Mouse (Mus musculus) forebrain, embryonic 12.5 days (tissue): ENCODE results near the gene Sp100. TPM values are rescaled to one million over a fixed set of nuclear protein-coding genes. Genes with fewer than 3 reads are reported as not detected.
A peak's percentile ranks its signal among the peaks of the same experiment; 100 is the strongest.
"Not testable (repeated sequence)": the region's sequence is repeated elsewhere in the genome, so short reads cannot be mapped to it uniquely, and the experiment has no call there.

Experiments
- ATAC-seq: fragments of 200-750 bp; cut with Nextera tagmentation; 2 replicates; pipeline ENCODE4 v1.8.0; 2017; ENCODE audit warnings: moderate TSS enrichment; ENCODE audit not compliant: low FRiP score
- H3K27ac ChIP-seq: fragments of 300-500 bp; sonication (generic); 2 replicates; pipeline ENCODE4 v1.5.1; 2016; ENCODE audit warnings: mild to moderate bottlenecking
- H3K27me3 ChIP-seq: fragments of 300-500 bp; sonication (generic); 2 replicates; pipeline ENCODE4 v1.6.1; 2016; ENCODE audit warnings: mild to moderate bottlenecking
- H3K36me3 ChIP-seq: fragments of 300-500 bp; sonication (generic); replicated peaks from 2 replicates; pipeline ENCODE4 v1.6.1; 2016; ENCODE audit warnings: mild to moderate bottlenecking
- H3K4me1 ChIP-seq: fragments of 300-500 bp; sonication (generic); 2 replicates; pipeline ENCODE4 v1.6.1; 2016
- H3K4me2 ChIP-seq: fragments of 300-500 bp; sonication (generic); 2 replicates; pipeline ENCODE4 v1.6.1; 2016; ENCODE audit warnings: mild to moderate bottlenecking, moderate library complexity
- H3K4me3 ChIP-seq: fragments of 300-500 bp; sonication (generic); replicated peaks from 2 replicates; pipeline ENCODE4 v1.5.1; 2016; ENCODE audit warnings: mild to moderate bottlenecking
- H3K9ac ChIP-seq: fragments of 300-500 bp; sonication (generic); 2 replicates; pipeline ENCODE4 v1.6.1; 2016; ENCODE audit warnings: mild to moderate bottlenecking
- H3K9me3 ChIP-seq: fragments of 300-500 bp; sonication (generic); 2 replicates; pipeline ENCODE4 v1.6.1; 2016
- WGBS: fragments of 180-500 bp; shearing (Covaris S2); methylation state at CpG from one replicate; pipeline ENCODE4 v1.1.7; 2016; 5-methylcytosine and 5-hydroxymethylcytosine counted together
- polyA plus RNA-seq: library from polyadenylated mRNA; unstranded; fragments of >200 nt; fragmentation: Nextera tagmentation; extraction: Ambion mirVana; gene quantifications from 2 replicates; pipeline ENCODE4 v1.2.1, GENCODE M21; 2016

Gene Sp100
- polyA plus RNA-seq, 1 experiment from 2014 or later: 0.97 TPM

DNA sequence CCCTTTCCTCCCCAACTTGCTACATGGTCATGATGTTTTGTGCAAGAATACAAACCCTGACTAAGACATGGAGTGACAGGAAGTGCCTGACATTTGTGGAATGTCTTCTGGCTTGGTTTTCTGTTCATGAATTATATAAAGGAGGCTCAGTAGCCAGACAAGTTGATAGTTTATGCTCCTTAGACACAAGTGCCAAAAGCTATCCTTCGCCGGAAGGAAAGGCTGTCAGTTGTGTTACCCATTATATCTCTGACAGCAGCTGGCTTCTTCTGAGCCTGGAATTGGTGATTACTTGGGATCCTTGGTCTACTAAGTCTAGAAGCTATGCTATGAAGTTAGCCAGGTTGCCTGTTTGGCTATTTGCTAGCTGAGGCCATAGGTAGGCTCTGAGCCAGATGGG, 7.4 kb downstream of the Sp100 start:
- not testable (repeated sequence) for H3K36me3 ChIP-seq, H3K27me3 ChIP-seq, H3K9me3 ChIP-seq, H3K4me2 ChIP-seq, H3K4me3 ChIP-seq, ATAC-seq, H3K9ac ChIP-seq, H3K4me1 ChIP-seq, H3K27ac ChIP-seq
- WGBS: 96% methylated on average over 2 of the region's 2 CpGs

DNA sequence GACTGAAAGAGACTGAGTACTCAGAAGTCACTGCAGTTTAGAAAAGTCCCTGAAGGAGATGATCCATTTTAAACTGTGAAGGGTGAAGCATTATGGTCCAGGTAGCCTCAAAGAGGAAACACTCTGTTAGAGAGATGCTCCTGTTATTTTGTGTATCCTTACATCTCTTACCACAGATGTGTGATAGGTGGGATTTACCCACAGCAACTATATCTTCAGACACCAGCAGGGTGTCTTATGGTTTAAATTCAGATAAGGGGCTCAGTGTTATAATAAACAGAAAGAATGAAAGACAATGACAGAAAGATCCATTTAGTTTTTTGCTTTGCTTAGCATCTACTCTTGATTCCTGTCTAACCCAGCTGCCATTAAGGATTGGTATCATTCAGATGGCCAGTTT, 14.5 kb downstream of the Sp100 start:
- no peak for ATAC-seq

DNA sequence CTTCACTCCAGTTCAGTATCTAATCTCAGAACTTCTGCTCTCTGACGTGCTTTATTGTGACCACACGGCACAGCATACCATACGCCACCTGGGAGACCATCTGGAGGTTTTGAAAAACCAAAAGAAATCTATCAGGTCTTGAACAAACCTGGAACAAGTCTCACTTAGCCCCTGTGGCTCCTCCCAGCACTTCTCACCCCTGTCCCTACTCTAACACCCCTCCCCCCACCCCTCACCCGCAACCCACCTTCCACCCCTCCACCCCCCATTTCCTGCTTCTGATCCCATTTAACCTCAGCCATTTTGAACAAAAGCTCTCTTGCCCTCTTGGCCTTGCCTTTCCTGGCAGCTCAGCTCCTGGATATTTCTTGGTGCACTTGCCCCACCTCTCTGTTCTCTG, 30.4 kb downstream of the Sp100 start:
- no peak overlapping the region for H3K4me2 ChIP-seq
- H3K4me1 ChIP-seq: no peaks in the 10 kb centered on the region
- no peak overlapping the region for H3K27ac ChIP-seq
- no peaks in the 10 kb centered on the region for H3K27me3 ChIP-seq
- H3K4me3 ChIP-seq: no peak overlapping the region
- H3K36me3 ChIP-seq: no peaks in the 10 kb centered on the region
- WGBS: 62% methylated on average over 4 of the region's 4 CpGs
- no peak for ATAC-seq
- no peaks in the 10 kb centered on the region for H3K9me3 ChIP-seq
- no peak overlapping the region for H3K9ac ChIP-seq

More for the DNA sequence above, 14.5 kb downstream of the Sp100 start:
- Histone ChIP-seq H3K9me3 (no peaks in the 10 kb centered on the region), H3K4me3 (no peak overlapping the region), H3K4me2 (no peak overlapping the region), H3K27ac (no peak overlapping the region), H3K4me1 (no peaks in the 10 kb centered on the region), H3K36me3 (no peaks in the 10 kb centered on the region), H3K27me3 (no peaks in the 10 kb centered on the region), H3K9ac (no peak overlapping the region)

DNA sequence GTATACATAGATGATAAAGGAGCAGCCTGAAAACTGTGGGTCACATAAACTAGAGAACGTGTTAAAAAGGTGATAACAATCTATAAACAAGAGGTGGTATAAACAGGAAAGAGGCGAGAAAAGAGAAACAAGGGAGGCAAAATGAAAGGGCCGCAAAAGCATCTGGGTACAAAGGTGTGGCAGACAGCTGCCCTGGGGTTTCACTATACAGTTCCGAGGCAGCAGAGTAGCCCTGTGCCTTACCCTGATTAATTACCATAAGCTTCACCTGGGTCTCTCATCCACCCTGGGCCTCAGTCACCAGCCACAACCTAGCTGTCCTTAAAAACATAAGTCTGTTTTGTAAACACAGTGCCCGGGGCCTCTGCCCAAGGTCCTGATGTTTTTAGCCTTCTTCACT, 36.9 kb downstream of the Sp100 start:
- Histone ChIP-seq H3K27ac (no peak overlapping the region), H3K9me3 (no peaks in the 10 kb centered on the region), H3K9ac (no peak overlapping the region), H3K36me3 (no peaks in the 10 kb centered on the region), H3K4me2 (no peak overlapping the region), H3K4me3 (no peak overlapping the region), H3K27me3 (no peaks in the 10 kb centered on the region), H3K4me1 (no peaks in the 10 kb centered on the region)
- no peak for ATAC-seq
- 66% methylated on average over 5 of the region's 5 CpGs for WGBS

DNA sequence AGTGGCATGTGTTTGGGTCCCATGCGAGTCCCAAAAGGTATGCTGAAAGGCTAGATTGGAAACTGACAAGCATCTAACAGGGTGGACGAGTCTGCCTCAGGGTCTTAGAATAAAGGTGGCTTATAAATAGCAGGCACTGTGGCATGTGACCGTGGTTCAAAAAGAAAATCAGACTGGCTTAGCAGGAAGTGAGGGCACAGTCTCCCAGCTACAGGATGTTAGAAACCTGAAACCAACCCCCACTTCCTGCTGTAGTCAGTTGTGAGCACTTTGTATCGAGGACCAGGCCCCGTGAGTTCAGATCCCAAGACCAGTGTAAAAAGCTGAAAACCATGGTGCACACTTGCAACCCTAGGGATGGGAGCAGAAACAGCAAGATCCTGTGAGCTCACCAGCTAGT, 37.6 kb downstream of the Sp100 start:
- WGBS: 72% methylated on average over 5 of the region's 5 CpGs
- H3K4me2 ChIP-seq: no peak overlapping the region
- ATAC-seq: no peak
- no peak overlapping the region for H3K9ac ChIP-seq
- H3K27ac ChIP-seq: no peak overlapping the region
- H3K4me1 ChIP-seq: no peaks in the 10 kb centered on the region
- no peaks in the 10 kb centered on the region for H3K27me3 ChIP-seq
- no peak overlapping the region for H3K4me3 ChIP-seq
- H3K9me3 ChIP-seq: no peaks in the 10 kb centered on the region
- no peaks in the 10 kb centered on the region for H3K36me3 ChIP-seq

DNA sequence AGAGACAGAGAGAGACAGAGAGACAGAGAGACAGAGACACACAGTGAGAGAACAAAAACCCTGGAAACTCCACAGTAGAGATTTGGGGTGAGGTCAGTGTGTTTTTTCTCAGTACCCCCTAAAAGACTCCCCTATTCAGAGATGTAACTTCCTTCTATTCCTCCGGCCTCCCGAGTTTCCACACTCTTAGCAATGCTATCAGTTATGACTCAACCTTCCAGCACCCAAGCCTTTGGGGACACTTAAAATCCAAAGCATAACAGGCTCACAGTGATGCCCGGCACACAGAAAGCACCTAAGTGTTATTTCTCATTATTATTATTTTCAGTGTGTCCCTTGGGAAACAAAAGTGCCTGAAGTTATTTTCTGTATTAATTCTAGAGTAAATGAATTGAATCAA, 40.8 kb downstream of the Sp100 start:
- WGBS: 86% methylated on average over 3 of the region's 3 CpGs
- Histone ChIP-seq H3K27ac (no peak overlapping the region), H3K9me3 (no peaks in the 10 kb centered on the region), H3K4me2 (no peak overlapping the region), H3K4me1 (no peaks in the 10 kb centered on the region), H3K9ac (no peak overlapping the region), H3K27me3 (no peaks in the 10 kb centered on the region), H3K4me3 (no peak overlapping the region), H3K36me3 (no peaks in the 10 kb centered on the region)
- no peak for ATAC-seq

DNA sequence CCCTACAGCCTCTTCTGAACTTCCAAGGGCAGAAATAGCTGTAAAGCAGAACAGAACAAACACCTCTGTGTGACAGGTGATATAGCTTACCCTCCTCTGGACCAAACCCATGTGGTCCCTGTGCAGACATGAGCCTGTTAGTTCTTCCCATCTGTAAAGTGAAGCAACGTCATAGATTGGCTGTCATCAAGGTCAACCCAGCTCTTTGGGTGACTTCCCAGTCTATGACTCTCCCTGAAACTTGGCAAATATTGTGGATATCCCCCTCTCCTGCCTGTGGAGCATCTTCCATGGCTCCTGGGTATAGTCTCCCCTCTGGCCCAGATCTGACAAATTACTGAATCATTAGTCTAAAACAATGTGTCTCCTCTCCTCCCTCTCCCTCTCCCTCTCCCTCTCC, 42.5 kb downstream of the Sp100 start:
- Histone ChIP-seq H3K36me3 (no peaks in the 10 kb centered on the region), H3K27me3 (no peaks in the 10 kb centered on the region), H3K4me2 (no peak overlapping the region), H3K27ac (no peak overlapping the region), H3K4me3 (no peak overlapping the region), H3K9me3 (no peaks in the 10 kb centered on the region), H3K4me1 (no peaks in the 10 kb centered on the region), H3K9ac (no peak overlapping the region)
- WGBS: 72% methylated on average over 1 of the region's 1 CpGs
- no peak for ATAC-seq

DNA sequence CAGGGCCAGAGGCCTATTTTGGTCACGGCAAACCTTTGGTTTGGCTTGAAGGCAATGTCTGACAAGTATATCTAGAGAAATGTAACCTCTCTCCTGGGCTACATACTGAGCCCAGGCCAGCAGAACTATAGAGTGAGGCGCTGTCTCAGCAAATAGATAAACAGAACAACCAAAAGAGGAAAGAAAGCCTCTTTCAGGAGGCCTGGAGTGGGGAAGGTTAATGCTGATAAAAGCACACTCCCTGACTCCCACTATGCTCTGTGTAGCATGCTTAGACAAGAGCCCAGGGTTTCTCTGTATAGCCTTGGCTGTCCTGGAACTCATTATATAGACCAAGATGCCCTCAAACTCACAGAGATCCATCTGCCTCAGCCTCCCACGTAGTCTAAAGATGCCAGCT, 43.5 kb downstream of the Sp100 start:
- no peak for ATAC-seq
- WGBS: 80% methylated on average over 3 of the region's 3 CpGs
- no peak overlapping the region for H3K9ac ChIP-seq

DNA sequence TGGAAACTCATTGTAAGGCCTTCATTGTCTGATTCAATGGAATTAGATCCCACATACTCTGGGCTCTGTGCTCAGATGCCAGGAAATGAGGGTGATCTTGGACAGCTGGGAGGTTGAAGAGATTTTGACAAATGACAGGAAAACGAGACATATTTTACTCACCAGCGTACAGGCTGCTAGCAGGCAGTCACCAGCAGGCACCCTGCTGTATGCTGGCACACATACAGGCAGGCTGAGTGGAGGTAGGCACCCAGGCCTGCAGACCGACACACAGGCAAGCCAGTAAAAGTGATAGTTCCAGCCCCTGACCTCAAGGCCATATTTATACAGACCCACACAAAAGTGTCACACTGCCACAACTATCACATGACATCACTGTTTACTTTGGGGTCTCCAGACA, 45.9 kb downstream of the Sp100 start:
- H3K4me2 ChIP-seq: no peak overlapping the region

More for the DNA sequence above, 43.5 kb downstream of the Sp100 start:
- H3K4me3 ChIP-seq: no peak overlapping the region
- H3K27ac ChIP-seq: no peak overlapping the region
- no peak overlapping the region for H3K4me2 ChIP-seq
- H3K4me1 ChIP-seq: no peaks in the 10 kb centered on the region
- H3K27me3 ChIP-seq: no peaks in the 10 kb centered on the region
- H3K36me3 ChIP-seq: no peaks in the 10 kb centered on the region
- H3K9me3 ChIP-seq: no peaks in the 10 kb centered on the region

DNA sequence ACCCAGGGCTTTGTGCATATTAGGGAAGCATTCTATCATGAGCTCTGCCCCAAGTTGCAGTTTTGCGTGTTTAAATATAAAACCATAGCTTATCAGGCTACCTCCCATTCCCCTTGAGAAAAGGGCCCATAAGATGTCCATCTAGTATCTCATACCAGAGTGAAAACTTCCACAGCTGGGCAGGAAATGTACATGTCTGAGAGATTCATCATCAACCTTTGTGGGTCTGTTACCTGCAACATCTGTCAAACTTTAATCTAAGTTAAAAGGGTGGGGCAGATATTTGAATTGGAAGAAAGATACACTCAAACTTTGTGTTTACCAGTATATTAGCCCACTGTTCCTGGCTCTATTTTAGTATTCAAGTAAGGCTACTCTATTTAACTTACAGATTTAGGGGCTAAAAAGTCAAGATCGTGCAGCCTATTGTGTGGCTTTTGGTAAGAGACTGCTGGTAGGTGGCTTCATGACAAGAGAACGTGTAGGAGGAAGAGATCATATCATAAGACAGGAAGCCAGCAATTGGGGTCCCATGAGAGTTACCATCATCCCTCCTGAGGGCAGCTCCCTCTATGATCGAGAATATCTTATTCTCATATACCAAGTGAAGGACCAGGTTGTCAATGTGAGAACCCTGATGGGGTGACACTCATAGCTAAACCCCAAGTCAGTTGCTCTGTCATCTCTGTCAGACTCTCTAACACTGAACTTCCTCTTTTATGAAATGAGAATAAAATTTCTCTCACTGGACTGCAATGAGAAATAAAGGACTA, 48.1 kb downstream of the Sp100 start:
- ATAC-seq: no peak
- no peaks in the 10 kb centered on the region for H3K36me3 ChIP-seq
- H3K27me3 ChIP-seq: no peaks in the 10 kb centered on the region
- WGBS: 86% methylated on average over 4 of the region's 4 CpGs
- H3K9ac ChIP-seq: no peak overlapping the region
- no peaks in the 10 kb centered on the region for H3K9me3 ChIP-seq
- H3K27ac ChIP-seq: no peak overlapping the region
- no peak overlapping the region for H3K4me2 ChIP-seq
- no peaks in the 10 kb centered on the region for H3K4me1 ChIP-seq
- H3K4me3 ChIP-seq: no peak overlapping the region

More for the DNA sequence above, 45.9 kb downstream of the Sp100 start:
- no peaks in the 10 kb centered on the region for H3K4me1 ChIP-seq
- H3K36me3 ChIP-seq: no peaks in the 10 kb centered on the region
- 85% methylated on average over 3 of the region's 3 CpGs for WGBS
- no peak overlapping the region for H3K4me3 ChIP-seq
- ATAC-seq: no peak
- H3K27ac ChIP-seq: no peak overlapping the region
- H3K27me3 ChIP-seq: no peaks in the 10 kb centered on the region
- no peaks in the 10 kb centered on the region for H3K9me3 ChIP-seq
- no peak overlapping the region for H3K9ac ChIP-seq

DNA sequence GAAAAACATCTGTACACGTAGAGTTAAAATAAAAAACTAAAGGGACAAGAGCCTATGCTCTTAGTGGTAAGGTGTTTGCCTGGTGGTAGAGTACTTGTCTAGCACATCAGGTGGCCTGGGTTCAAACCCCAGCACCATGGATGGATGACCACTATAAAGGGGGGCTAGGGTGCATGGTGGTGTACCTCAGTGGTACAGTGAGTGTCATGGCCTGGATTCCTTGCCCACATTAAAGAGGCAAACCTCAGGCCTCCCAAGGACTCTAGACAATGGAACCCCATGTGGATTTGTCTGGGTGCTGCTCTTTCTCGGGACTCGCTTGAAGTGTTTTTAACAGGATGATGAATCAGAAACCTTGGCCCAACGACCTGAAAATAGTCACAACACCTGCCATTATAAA, 52.7 kb downstream of the Sp100 start:
- no peak for ATAC-seq
- Histone ChIP-seq H3K4me3 (no peak overlapping the region), H3K27me3 (no peaks in the 10 kb centered on the region), H3K27ac (no peak overlapping the region), H3K9me3 (no peaks in the 10 kb centered on the region), H3K36me3 (no peaks in the 10 kb centered on the region), H3K9ac (no peak overlapping the region), H3K4me1 (no peaks in the 10 kb centered on the region), H3K4me2 (no peak overlapping the region)
- 69% methylated on average over 4 of the region's 4 CpGs for WGBS

DNA sequence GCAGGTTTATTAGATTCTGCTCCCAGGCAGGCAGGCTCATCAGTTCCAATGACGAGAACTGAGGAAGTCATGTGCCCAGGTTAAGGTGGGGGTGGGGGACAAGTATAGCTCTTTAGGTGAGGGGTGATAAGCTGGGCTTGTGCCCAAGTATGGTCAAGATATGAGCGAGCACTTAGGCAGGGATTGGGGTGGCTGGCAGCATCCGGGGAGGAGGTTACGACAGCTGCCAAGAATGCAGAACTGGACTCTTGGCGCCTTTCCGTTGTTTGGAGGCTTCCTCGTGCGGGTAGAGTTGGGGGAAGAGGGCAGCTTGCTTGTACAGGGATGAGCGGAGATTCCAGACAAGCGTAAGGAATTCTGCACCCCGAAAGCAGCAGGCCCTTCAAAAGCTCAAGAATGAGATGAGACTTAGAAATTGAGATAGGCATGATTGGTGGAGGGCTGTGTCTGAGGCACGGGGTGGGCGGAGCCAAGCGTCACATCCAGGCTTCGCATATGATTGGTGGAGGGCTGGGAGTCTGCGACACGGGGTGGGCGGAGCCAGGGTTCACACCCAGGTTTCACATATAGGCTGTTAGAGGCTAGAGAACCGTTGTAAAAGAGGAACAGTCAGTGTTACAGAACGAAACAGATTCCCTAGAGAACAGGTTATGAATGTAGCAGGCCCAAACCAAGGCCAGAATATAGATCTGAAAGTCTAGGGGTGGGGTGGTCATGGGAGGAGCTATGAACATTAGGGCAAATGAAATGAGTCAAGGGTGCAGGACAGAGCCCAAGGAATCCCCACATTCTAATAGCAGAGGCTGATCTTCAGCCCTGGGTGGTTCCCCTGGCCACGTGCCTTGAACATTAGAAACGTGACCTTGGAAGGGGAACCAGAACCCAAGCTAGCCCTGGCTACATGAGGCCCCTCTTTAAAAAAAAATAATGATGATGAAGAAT, 53.7 kb downstream of the Sp100 start:
- H3K4me2 ChIP-seq: peak overlapping the region; percentile 52
- H3K9ac ChIP-seq: peak overlapping the region; percentile 33; the same call in 1 of the 2 replicates
- H3K4me1 ChIP-seq: no peaks in the 10 kb centered on the region
- no peak overlapping the region for H3K27ac ChIP-seq
- H3K36me3 ChIP-seq: no peaks in the 10 kb centered on the region
- no peaks in the 10 kb centered on the region for H3K27me3 ChIP-seq
- WGBS: 28% methylated on average over 22 of the region's 22 CpGs
- H3K9me3 ChIP-seq: no peaks in the 10 kb centered on the region
- ATAC-seq: peak; percentile 97
- H3K4me3 ChIP-seq: peak overlapping the region; percentile 33
